Mouse (Mus musculus): ENCODE data around the gene Tyw5. TPM values are rescaled to one million over a fixed set of nuclear protein-coding genes. Genes with fewer than 3 reads are reported as not detected.

Gene Tyw5
- total RNA-seq (2023; ENCODE audit: inconsistent age): 18.2 to 21.3 TPM (median 19.7 TPM) in 4 replicates

DNA sequence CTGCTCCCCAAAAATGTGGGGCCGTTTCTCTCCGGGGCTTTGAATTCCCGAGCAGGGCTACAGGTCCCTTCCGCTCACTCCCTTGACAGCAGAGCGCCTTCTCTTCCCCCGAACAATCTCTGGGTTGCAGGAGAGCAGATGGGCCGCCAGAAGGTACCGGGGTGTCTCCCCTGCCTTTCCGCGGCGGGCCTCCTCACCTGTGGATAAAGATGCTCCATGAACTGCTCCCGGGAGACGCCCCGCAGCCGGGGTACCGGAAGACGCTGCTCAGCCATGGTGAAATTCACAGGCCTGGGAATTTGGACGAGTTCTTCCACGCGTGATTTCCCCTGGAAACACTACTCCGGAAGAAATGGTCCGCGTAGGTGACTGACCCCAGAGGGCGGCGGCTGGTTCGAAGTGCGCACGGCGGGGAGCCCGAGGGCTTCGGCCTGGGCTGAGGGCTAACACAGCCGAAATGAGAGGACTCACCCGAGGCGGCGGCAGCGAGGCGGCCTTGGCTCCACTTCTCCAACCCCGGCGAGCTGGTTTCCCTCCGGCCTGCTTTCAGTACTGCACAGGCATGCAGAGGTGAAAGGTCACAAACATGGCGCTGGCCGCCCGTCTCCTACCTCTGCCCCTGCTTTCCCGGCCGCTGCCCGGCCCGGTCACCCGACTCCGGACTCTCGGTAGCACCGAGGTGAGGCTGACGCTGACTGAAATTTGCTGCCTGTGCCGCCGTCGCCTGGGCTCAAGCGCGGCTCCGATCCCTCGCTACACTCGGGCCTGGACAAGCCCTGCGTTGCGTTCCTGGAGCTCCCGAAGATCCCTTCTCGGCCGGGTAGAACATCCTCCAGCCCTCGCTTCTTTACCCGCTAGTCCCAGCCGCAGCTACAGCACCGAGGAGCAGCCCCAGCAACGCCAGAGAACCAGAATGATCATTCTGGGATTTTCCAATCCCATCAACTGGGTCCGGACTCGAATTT lies at the start of gene Tyw5, which contains the start of gene Maip1:
Tyw5 (minus strand) TSS at position 915 of the 965 bp plus-strand sequence.
Maip1 (plus strand) TSS at position 142 of the 965 bp plus-strand sequence.

GRCm38 (mm10) chr1:57377376-57378341 lies 29.2 kb downstream of the Tyw5 start, which contains the start of gene 1700066M21Rik:
Gene 1700066M21Rik (plus strand): TSS chr1:57377620.

Other genes starting within 250 kb of the Tyw5 start
- 4.4 to 8.7 TPM (median 6.0 TPM) in 4 replicates for gene 1700066M21Rik, start 29.5 kb downstream of the Tyw5 start, total RNA-seq (2023; ENCODE audit: inconsistent age)
- 15.6 to 18.6 TPM (median 17.2 TPM) in 4 replicates for gene Maip1, start 773 bp downstream of the Tyw5 start, total RNA-seq (2023; ENCODE audit: inconsistent age)

All from B cell, adult (primary cell).